Mouse (Mus musculus) fat pad, adult 2 months (tissue): ENCODE results near the gene Mgea5.

Source experiments
- DNase-seq: peaks from one replicate; pipeline ENCODE4 v3.0.0-alpha.2; 2011; ENCODE audit warnings: low read depth, low spot score; ENCODE audit errors: extremely low read depth

Mgea5 gene

DNA sequence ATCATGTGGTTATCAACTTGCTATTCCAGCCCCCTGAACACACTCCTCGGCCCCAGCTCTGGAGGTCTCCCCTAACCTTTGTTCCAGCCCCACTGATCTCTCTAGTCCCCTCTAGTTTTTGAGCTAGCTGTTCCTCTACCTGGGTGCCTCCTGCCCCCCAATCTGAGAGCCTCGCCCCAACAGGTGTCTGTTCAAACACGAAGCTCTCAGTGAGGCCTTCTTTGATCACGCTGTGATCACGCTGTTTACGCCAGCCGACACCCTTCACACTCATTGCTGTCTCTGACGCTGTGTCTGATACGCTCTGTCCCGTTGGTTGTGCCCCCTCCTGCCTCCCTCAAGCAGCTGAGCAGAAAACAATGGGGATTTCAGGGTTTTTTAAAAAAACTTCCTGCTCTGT lies 50.1 kb downstream of the Mgea5 start:
- no peak for DNase-seq

DNA sequence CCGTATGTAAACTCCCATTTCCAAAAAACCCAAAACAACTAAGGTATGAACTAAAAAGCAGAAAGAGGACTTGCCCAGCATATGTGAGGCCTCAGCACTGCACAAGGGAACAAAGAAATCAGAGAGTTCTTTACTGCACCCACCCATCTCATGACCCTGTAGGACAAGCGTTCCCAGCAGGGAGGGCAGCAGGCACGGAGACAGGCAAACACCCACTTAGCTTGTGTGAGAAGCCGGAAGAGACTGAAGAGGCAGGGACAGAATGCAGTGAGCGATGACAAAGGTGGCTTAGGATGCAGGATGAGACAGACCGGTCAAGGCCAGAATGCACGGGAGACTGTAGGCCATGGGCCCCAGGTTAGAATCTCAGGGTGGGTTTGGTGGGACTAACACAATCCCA lies 52.0 kb downstream of the Mgea5 start:
- no peak for DNase-seq

DNA sequence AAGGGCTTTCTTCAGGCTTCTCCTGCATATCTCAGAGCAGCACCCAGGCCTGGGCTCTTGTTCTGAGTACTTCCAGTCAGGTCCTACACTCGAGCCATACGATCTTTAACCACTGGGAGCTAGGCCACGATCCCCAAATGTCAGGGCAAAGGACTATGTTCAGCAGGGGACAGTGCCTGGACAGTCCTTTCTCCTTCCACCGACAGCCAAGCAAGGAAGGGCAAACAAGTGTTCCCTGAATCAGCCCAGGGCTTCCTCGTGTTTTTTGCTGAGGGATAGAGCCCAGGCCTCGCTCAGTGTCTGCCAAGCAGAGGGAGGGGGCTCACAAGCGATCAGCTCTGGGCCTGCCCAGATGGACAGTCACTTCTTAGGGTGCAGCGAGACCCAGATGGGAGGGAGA lies 53.6 kb downstream of the Mgea5 start:
- no peak for DNase-seq

DNA sequence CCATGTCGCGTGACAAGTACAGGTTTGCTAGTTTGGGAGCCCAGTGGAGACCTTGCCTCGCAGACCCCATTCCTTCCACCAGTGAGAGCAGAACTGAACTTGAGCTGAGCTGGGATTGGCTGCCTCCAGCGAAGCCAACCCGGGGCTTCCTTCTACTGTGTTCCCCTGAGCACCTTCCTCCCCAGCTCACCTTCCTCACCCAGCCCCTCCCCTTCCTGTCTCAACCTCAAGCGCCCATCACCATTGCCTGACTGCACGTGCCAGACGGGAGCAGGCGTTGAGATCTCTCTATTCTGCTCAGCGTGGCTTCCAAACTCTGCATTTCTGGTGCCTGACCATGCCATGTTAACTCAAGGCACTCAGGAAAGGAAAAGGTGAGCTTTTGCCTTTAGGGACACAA lies 56.4 kb downstream of the Mgea5 start:
- DNase-seq = no peak

DNA sequence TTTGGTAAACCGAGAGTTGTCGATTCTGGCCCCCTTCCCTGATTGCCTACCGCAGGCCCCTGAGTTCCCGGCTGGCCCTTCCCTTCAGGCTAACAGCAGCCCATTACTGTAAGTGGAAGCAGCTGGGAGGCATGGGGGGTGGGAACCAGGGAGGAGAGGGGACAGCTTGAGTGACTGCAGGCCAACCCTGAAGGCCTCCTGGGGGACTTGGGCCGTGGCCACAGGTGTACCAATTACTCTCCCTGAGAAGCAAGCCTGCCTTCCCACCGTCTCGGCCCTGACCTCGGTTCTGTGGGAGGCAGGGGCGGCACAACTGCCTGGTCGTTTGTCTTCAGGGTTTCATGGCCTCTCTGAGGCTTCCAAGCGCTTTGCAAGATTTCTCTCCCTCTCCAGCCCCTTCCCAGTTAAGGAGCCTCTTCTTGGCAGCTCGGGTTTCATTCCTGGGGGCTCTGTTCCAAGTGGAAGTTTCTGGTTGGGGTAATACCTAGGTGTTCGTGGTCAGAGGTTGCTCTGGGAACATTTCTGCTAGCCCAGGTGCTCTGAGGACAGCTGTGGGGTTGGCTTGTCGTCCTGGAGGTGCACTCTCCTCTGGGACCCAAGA lies 57.9 kb downstream of the Mgea5 start:
- no peak for DNase-seq

DNA sequence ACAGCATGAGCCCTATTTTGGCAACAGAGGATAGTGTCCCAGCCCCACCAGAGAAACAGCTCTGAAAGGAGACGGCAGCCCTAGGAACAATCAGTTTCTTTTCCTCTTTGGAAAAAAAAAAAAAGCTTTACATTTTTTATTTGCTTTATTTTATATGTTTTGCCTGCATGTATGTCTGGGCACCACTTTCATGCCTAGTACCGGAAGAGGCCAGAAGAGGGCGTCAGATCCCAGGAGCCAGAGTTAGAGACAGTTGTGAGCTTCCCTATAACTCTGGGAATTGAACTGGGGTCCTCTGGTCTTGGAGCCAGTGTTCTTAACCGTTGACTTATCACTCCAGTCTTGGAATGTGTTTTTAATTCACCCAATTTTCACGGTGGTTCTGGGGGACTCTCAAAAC lies 61.4 kb downstream of the Mgea5 start:
- DNase-seq = no peak

DNA sequence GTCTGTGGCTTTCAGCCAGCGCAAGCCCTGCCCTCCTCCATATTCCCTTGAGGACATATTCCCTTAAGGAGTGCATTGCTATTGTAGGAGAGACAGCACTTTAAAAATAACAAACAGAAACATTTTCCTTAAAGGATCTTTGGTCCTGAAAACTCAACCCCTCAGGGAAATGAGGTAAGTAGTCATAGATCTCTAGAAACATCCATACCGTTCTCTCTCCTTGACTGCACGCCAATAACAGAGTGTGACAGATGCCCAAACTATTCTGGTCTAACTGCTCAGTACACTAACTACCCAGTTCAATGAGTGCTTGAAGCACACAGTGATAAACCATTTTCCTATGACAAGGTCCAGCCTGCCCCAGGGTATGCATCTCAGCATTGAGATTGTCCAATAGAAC lies 65.4 kb downstream of the Mgea5 start:
- DNase-seq = no peak

DNA sequence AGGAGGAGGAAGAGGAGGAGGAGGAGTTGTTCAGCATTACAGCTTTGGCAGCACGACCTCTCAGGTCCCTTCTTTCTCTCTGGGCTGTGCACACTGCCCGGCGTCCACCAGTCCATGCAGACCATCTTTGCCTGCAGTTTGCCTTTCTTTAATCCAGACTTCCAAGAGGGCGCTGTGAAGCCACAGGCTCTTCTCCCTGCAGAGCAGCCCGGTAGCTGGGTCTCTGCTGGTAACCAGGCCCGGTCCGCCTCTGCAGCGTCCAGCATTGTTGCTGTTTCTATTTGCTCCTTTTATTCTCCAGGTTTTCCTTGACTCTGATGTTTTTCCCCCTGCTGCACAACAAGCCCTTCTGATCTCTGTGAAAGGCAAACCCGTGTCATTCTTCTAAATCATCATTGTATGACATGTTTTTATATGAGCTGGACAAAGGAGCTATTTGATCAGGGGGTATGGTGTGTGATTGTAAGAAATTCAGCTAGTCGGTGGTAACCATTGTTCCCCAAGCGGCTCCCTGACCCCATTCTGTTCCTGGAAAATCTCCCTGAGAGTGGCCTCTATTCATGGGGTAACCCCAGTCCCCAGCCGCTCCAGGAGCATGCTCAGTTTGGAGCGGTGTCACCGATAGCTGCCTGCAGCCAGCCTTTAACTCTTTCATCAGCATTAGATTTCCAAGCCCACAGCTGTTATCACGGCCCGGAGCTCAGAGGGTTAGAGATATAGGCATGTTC lies 66.0 kb downstream of the Mgea5 start:
- no peak for DNase-seq

DNA sequence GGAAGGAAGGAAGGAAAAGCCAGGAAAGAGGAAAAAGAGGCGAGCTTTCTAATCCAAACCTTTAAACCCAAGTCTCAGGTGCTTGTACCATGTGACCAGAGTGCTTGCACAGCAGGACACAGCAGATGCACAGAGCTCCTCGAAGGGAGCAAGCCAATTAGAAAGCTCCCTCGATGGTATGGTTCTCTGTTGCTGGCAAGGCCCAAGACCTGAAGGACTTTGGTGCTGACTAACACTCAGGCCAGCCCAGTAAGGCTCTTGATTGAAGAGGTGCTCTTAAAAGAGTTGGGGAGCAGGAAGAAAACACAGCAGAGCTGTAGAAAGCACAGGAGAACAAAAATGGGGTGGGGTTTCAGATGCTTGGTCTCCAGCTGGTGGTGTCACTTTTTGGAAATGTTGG lies 74.9 kb downstream of the Mgea5 start:
- no peak for DNase-seq
